Mouse (Mus musculus) hindbrain, embryonic 12.5 days (tissue): ENCODE measurements at regions not wholly inside any gene's neighbourhood (a gene's known extent, or its start where the extent isn't known, plus 50 kb on each side); places are given as distances from the start of the nearest gene placed in this dataset.
"Not testable (repeated sequence)": the region's sequence is repeated elsewhere in the genome, so short reads cannot be mapped to it uniquely, and the experiment has no call there.

ENCODE experiments used
- ATAC-seq: fragments of 200-750 bp; cut with Nextera tagmentation; 2 replicates; pipeline ENCODE4 v1.8.0; 2017; ENCODE audit warnings: moderate TSS enrichment; ENCODE audit not compliant: low FRiP score
- H3K27ac ChIP-seq: fragments of 300-500 bp; sonication (generic); 2 replicates; pipeline ENCODE4 v1.5.1; 2016; ENCODE audit warnings: mild to moderate bottlenecking
- H3K27me3 ChIP-seq: fragments of 300-500 bp; sonication (generic); 2 replicates; pipeline ENCODE4 v1.6.1; 2016; ENCODE audit warnings: mild to moderate bottlenecking
- H3K36me3 ChIP-seq: fragments of 300-500 bp; sonication (generic); 2 replicates; pipeline ENCODE4 v1.6.1; 2016; ENCODE audit warnings: mild to moderate bottlenecking
- H3K4me1 ChIP-seq: fragments of 300-500 bp; sonication (generic); 2 replicates; pipeline ENCODE4 v1.6.1; 2016
- H3K4me2 ChIP-seq: fragments of 300-500 bp; sonication (generic); replicated peaks from 2 replicates; pipeline ENCODE4 v1.6.1; 2016; ENCODE audit warnings: mild to moderate bottlenecking
- H3K4me3 ChIP-seq: fragments of 300-500 bp; sonication (generic); 2 replicates; pipeline ENCODE4 v1.5.1; 2016; ENCODE audit warnings: mild to moderate bottlenecking
- H3K9ac ChIP-seq: fragments of 300-500 bp; sonication (generic); 2 replicates; pipeline ENCODE4 v1.6.1; 2016; ENCODE audit warnings: mild to moderate bottlenecking, moderate library complexity
- H3K9me3 ChIP-seq: fragments of 300-500 bp; sonication (generic); replicated peaks from 2 replicates; pipeline ENCODE4 v1.6.1; 2016; ENCODE audit warnings: mild to moderate bottlenecking
- WGBS: fragments of 180-500 bp; shearing (Covaris S2); methylation state at CpG from one replicate; pipeline ENCODE4 v1.1.7; 2016; 5-methylcytosine and 5-hydroxymethylcytosine counted together

DNA sequence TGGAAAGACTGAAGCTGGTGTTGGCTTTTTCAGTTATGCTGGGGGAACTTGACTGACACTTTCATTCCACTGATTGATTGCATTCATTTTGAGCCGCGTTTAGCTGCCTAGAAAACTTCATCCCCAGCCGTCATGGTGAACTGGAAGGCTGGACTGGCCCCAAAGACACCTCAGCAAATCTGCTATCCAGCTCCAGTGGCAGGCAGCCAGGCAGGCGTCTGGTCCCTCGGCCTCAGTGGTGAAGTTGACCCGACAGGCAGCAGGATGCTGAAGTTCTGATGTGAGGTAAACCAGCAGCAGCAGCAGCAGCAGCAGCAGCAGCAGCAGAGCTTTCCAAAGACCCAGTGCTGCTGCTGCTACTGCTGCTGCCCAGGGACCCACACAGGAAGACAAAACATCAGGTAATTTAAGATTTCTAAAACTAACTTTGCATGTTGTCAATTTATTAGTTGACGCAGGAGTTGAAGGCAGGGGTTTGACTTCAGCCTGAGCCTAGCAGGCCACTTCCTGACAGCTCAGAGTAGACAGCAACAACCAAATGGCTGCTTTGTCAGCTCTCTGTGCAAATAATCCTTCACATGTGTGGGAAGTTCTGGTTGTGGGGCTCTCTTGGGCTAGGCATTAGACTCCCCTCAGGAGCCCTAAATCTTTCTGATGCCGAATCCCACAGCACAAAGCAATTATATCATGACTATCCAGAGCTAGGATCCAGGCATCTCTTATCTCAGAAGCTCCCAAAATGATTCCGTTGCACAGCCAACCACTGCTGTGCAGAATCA, 200.4 kb upstream of the Nhs start:
- Histone ChIP-seq H3K4me3 (no peak overlapping the region), H3K27me3 (peaks cover 25% of the 10 kb centered on the region)
- 56% methylated on average over 9 of the region's 9 CpGs for WGBS

DNA sequence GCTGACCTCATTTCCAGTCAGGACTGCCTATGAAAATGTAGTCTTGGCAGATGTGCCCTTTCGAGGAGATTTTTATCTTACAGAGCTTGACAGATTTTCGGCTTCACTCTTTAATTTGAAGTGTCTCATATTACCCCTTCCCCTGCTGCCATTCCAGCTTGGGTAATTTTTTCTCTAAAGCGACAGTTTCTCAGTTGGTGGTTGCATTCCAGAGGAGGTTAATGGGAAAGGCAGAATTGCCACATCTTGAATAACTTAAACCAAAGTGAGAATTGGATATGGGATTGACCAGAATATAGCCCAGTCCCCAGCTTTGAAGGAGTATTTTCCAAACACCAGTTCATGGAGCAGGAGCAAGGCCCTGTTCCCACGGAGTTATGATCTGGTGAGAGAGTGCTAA, 188.8 kb upstream of the Nhs start:
- Histone ChIP-seq H3K9ac (no peak overlapping the region), H3K4me1 (no peaks in the 10 kb centered on the region), H3K27ac (no peak overlapping the region), H3K4me2 (no peak overlapping the region), H3K4me3 (no peak overlapping the region), H3K36me3 (no peaks in the 10 kb centered on the region), H3K27me3 (peaks cover 6% of the 10 kb centered on the region; the same call in 1 of the 2 replicates), H3K9me3 (no peaks in the 10 kb centered on the region)
- ATAC-seq = no peak
- WGBS = 48% methylated on average over 4 of the region's 4 CpGs

More for the DNA sequence above, 200.4 kb upstream of the Nhs start:
- ATAC-seq = no peak
- Histone ChIP-seq H3K27ac (no peak overlapping the region), H3K9ac (no peak overlapping the region), H3K36me3 (no peaks in the 10 kb centered on the region), H3K4me1 (no peaks in the 10 kb centered on the region), H3K9me3 (no peaks in the 10 kb centered on the region), H3K4me2 (no peak overlapping the region)

DNA sequence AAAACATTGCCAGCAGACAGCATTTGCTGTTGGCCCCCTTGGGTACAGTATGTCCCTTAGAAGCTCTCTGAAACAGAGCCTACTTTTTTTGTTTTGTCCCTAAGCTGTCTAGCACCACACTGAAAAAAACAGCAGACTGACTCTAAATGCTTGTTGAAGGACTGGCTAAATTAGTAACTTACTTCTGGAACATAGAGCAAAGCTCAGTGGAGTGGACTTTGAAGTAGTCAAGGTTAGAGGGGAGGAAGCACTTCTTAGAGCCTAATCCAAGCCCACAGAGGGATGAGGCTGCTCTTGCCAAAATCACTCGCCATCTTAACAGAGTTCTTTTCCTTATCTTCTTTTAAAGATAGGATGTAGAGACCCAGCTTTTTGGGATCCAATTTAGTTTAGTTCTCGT, 188.4 kb upstream of the Nhs start:
- H3K9me3 ChIP-seq = no peaks in the 10 kb centered on the region
- H3K9ac ChIP-seq = no peak overlapping the region
- peaks cover 6% of the 10 kb centered on the region; the same call in 1 of the 2 replicates for H3K27me3 ChIP-seq
- no peak overlapping the region for H3K27ac ChIP-seq
- 63% methylated on average over 2 of the region's 2 CpGs for WGBS
- no peak overlapping the region for H3K4me2 ChIP-seq
- no peak for ATAC-seq
- no peaks in the 10 kb centered on the region for H3K36me3 ChIP-seq
- H3K4me3 ChIP-seq = no peak overlapping the region
- no peaks in the 10 kb centered on the region for H3K4me1 ChIP-seq

DNA sequence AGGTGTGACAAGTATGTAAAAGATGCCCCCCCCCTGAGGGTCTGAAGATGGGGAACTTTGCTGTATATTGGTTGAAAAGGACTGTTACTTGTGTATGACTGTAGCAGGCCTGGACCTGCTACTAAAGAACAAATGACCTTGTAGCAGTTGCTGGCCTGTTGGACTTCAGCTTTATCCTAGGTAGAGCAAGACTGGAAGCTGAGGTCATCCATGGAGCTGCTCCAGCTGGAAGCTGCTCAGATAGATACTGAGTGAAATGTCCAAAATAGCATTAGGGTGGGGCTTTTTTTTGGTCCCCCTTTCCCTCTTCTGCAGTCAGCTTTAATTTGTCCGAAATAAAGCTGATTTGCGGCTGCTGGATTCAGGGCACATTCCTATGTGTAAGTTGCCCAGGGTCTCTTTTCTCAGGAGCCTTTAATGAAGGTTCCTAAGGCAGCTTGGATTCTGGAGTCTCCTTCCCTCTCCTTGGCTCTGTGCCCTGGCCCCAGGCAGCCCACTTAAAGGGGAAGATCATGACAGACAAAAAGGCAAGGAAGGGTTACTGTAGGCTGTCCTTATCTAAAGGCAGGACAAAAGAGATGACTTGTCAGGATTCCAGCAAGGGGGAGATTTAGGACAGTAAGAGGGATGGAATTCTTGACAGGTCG, 186.1 kb upstream of the Nhs start:
- H3K27me3 ChIP-seq = peaks cover 6% of the 10 kb centered on the region; the same call in 1 of the 2 replicates
- H3K9ac ChIP-seq = no peak overlapping the region
- 80% methylated on average over 3 of the region's 3 CpGs for WGBS

DNA sequence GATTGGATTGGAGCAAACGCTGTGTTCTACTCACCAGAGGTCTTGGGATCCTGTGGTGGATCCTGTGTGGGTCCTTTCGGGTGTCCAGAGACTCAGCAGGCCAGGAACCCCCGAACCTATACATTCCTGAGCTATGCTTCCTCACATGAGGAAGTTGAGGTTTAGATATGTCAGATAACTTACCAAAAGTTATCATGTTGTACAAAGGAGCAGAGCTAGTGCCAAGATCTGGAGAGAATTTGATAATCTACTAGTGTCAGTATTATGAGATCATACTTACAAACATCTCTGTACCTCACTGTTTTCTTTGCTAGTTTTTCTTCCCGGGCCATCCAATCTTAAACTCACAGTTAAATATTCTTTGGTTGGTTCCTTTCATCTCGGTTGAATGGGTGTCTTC, 172.6 kb upstream of the Nhs start:
- Histone ChIP-seq H3K27ac (no peak overlapping the region), H3K9me3 (no peaks in the 10 kb centered on the region), H3K4me2 (no peak overlapping the region), H3K27me3 (no peaks in the 10 kb centered on the region), H3K4me1 (no peaks in the 10 kb centered on the region), H3K4me3 (no peak overlapping the region), H3K9ac (no peak overlapping the region), H3K36me3 (no peaks in the 10 kb centered on the region)
- WGBS = 87% methylated on average over 5 of the region's 5 CpGs
- no peak for ATAC-seq

More for the DNA sequence above, 186.1 kb upstream of the Nhs start:
- ATAC-seq = no peak
- no peaks in the 10 kb centered on the region for H3K9me3 ChIP-seq
- no peak overlapping the region for H3K4me2 ChIP-seq
- H3K36me3 ChIP-seq = no peaks in the 10 kb centered on the region
- H3K4me1 ChIP-seq = no peaks in the 10 kb centered on the region
- H3K27ac ChIP-seq = no peak overlapping the region
- no peak overlapping the region for H3K4me3 ChIP-seq

DNA sequence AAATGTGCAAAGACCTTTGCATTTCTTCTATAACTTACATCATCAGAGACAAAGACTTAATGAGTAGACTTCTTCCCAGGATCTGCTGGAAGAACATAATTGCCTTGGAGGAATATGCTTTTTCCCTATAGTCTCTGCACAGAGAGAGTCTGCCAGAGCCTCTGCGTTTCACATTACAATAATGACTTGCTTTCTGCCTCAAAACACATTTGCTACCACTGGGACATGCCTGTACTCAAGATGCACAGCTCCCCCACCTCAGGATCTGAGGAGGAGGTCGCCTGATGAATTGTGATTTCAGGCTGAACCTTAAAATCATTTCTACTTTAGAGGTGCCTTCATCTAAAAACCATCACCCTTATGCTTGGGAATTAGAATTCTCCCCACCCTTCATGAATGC, 148.1 kb upstream of the Nhs start:
- Histone ChIP-seq H3K4me1 (no peaks in the 10 kb centered on the region), H3K4me3 (no peak overlapping the region), H3K4me2 (no peak overlapping the region), H3K36me3 (no peaks in the 10 kb centered on the region), H3K27me3 (no peaks in the 10 kb centered on the region; the same call in 1 of the 2 replicates), H3K27ac (no peak overlapping the region), H3K9ac (no peak overlapping the region), H3K9me3 (no peaks in the 10 kb centered on the region)
- ATAC-seq = no peak
- 69% methylated on average over 2 of the region's 2 CpGs for WGBS

DNA sequence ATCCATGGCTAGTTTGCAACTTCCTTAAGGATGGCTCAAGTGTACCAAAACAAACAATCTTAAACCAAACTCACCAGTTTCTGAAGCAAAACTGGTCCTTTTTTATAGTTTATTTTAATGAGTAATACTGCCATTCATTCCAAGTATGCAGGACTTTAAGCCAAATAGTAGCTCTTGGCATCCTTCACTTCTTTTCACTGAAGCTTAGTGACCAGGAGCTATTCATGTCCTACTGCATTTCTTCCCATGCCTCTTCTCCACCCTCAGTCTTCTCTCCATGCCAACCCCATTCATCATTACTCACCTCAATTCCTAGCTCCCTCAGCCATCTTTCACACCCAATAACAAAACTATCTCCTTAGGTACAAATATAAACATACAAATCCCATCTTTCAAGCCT, 144.6 kb upstream of the Nhs start:
- H3K9ac ChIP-seq = no peak overlapping the region
- no peaks in the 10 kb centered on the region for H3K36me3 ChIP-seq
- H3K4me3 ChIP-seq = no peak overlapping the region
- H3K9me3 ChIP-seq = no peaks in the 10 kb centered on the region
- H3K4me1 ChIP-seq = no peaks in the 10 kb centered on the region
- no peak overlapping the region for H3K4me2 ChIP-seq
- no peaks in the 10 kb centered on the region; the same call in 1 of the 2 replicates for H3K27me3 ChIP-seq
- H3K27ac ChIP-seq = no peak overlapping the region
- no peak for ATAC-seq

DNA sequence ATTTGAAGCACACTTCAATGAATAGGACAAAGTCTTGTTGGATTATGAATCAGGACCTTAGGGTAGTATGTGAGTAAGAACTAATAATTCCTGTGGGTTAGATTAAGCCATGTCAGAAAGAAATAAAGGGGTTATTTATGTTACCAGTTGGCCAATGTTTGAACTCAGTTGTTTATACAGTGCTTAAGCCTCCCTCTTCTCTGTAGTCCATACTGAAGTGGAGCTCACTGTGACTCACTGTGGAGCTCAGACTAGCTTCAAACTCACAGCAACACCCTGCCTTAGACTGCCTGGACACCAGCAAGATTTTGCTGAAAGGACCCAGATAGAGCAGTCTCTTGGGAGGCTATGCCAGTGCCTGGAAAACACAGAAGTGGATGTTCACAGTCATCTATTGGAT, 143.3 kb upstream of the Nhs start:
- Histone ChIP-seq H3K9me3 (no peaks in the 10 kb centered on the region), H3K4me1 (no peaks in the 10 kb centered on the region), H3K9ac (no peak overlapping the region), H3K27me3 (no peaks in the 10 kb centered on the region), H3K4me3 (no peak overlapping the region), H3K27ac (no peak overlapping the region), H3K4me2 (no peak overlapping the region), H3K36me3 (no peaks in the 10 kb centered on the region)
- no peak for ATAC-seq

DNA sequence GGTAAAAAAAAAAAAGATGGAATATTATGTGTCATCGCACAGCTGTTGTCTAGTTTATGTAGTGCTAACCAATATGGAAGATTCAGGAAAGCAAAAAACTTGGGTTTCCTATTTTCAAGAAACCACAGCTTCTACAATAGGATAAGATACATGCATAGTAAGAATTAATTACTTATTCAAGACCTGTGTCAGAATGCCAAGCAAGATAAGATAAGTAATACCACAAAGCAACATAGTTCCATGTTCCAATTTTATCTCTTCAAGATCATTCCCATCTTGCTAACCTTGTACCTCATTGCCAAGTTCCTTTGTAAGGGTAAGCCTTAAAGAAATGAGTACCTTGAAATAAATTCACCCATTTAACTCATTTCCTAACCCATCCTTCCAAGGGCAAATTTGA, 131.7 kb upstream of the Nhs start:
- no peak for ATAC-seq
- H3K4me1 ChIP-seq = no peaks in the 10 kb centered on the region
- 96% methylated on average over 1 of the region's 1 CpGs for WGBS
- peaks cover 3% of the 10 kb centered on the region; the same call in 1 of the 2 replicates for H3K27me3 ChIP-seq
- no peak overlapping the region for H3K9ac ChIP-seq
- H3K4me3 ChIP-seq = no peak overlapping the region
- no peaks in the 10 kb centered on the region for H3K36me3 ChIP-seq
- H3K4me2 ChIP-seq = no peak overlapping the region
- no peak overlapping the region for H3K27ac ChIP-seq
- H3K9me3 ChIP-seq = no peaks in the 10 kb centered on the region

DNA sequence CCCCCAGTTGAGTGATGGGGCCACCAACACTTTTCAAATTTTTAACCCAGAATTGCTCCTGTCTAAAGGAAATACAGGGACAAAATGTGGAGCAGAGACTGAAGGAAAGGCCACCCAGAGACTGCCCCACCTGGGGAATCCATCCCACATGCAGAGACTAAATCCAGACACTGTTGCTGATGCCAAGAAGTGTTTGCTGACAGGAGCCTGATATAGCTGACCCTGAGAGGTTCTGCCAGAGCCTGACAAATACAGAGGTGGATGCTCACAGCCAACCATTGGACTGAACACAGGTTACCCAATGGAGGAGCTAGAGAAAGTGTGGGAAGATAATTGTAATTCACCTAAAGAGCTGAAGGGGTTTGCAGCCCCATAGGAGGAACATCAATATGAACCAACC, 126.6 kb upstream of the Nhs start:
- not testable (repeated sequence) for H3K9me3 ChIP-seq, H3K9ac ChIP-seq, H3K36me3 ChIP-seq, H3K27ac ChIP-seq, H3K4me3 ChIP-seq, ATAC-seq, H3K27me3 ChIP-seq, H3K4me2 ChIP-seq, H3K4me1 ChIP-seq

DNA sequence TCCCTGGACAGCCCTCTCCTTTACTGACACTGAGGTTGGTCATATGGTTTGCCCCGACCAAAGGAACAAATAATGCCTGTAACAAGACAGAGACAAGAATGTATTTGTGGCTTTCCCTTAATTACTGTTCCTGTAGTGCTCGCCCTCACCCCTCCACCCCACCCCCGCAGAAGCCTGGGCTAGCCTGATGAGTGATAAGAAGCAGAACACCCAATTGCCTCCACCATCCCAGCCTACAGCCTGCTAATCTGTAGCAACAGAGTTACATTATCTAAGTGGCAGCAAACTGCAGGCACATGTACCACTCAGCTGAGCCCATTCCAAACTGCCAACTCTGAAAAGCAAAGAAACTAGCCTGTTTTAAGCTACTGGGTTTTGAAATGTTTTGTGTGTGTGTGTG, 124.7 kb upstream of the Nhs start:
- Histone ChIP-seq H3K9me3 (no peaks in the 10 kb centered on the region), H3K4me1 (no peaks in the 10 kb centered on the region), H3K9ac (no peak overlapping the region), H3K27ac (no peak overlapping the region), H3K27me3 (peaks cover 3% of the 10 kb centered on the region; the same call in 1 of the 2 replicates), H3K4me2 (no peak overlapping the region), H3K36me3 (no peaks in the 10 kb centered on the region), H3K4me3 (no peak overlapping the region)
- 76% methylated on average over 3 of the region's 3 CpGs for WGBS
- ATAC-seq = no peak

DNA sequence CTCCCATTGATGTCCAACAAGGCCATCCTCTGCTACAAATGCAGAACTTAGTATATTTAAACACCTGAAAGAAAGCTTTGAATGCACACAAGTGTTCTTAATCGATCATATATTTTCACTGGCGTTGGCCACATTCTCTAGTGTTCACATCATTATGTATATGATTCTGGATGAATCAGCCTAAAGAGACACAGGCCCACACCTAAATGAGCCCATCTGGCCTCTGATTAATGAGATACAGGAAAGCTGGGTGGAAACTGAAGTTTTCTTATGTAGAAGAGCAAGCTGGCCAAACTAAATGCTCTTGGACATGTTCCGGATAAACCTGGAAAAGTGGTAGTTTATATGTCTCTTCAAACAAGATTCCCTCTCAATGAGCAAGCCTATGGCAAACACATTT, 123.2 kb upstream of the Nhs start:
- H3K27me3 ChIP-seq = peaks cover 3% of the 10 kb centered on the region; the same call in 1 of the 2 replicates
- 94% methylated on average over 3 of the region's 3 CpGs for WGBS
- H3K27ac ChIP-seq = no peak overlapping the region
- no peaks in the 10 kb centered on the region for H3K9me3 ChIP-seq
- no peaks in the 10 kb centered on the region for H3K36me3 ChIP-seq
- H3K9ac ChIP-seq = no peak overlapping the region
- H3K4me2 ChIP-seq = no peak overlapping the region
- H3K4me3 ChIP-seq = no peak overlapping the region
- H3K4me1 ChIP-seq = no peaks in the 10 kb centered on the region
- ATAC-seq = no peak
